Mouse (Mus musculus) adrenal gland, postnatal 36 days (tissue): ENCODE results near the gene Sidt1. TPM values are rescaled to one million over a fixed set of nuclear protein-coding genes. Genes with fewer than 3 reads are reported as not detected.
"Not testable (repeated sequence)": the region's sequence is repeated elsewhere in the genome, so short reads cannot be mapped to it uniquely, and the experiment has no call there.

Experiments used
- DNase-seq, 2 experiments: peaks; one replicate each; pipeline ENCODE4 v3.0.0; 2021; ENCODE audit warnings: mixed read lengths in 1 of 2
- total RNA-seq, 2 experiments: library from RNA; stranded (reverse); gene quantifications; 2 replicates each; pipeline ENCODE4 v1.2.3; 2021

Sidt1 gene
- total RNA-seq, 2 experiments from 2014 or later = 6.4 to 7.6 TPM

DNA sequence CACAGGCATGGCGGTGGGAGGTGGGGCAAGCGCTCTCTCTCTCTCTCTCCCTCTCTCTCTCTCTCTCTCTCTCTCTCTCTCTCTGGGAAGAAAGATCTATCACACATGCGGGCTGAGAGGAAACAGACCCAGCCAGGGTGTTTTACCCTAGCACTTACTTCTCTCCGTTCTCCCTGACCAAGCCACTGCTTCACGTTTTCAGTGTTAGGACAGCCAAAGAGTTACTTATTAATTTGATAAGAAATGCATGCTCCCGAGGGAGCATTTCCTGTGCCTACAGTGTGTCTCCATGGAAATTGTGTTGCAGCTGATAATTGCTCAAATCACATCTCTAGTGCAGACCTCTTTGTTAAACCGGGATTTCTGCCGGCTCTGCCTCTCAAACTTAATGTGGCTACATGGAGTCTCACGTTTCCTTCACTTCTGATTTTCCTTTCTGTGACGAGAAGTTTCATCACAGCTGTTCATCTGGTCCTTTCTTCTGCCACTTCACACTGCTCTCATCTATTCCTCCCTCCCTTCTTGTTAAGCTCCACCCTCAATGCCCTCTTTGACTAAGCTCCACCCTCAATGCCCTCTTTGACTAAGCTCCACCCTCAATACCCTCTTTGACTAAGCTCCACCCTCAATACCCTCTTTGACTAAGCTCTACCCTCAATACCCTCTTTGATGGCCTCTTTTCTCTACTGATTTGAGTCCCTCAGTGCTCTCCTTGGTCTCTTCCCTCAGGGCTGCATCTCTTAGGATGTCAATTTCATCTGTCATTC, 30.7 kb downstream of the Sidt1 start:
- no peak for DNase-seq

DNA sequence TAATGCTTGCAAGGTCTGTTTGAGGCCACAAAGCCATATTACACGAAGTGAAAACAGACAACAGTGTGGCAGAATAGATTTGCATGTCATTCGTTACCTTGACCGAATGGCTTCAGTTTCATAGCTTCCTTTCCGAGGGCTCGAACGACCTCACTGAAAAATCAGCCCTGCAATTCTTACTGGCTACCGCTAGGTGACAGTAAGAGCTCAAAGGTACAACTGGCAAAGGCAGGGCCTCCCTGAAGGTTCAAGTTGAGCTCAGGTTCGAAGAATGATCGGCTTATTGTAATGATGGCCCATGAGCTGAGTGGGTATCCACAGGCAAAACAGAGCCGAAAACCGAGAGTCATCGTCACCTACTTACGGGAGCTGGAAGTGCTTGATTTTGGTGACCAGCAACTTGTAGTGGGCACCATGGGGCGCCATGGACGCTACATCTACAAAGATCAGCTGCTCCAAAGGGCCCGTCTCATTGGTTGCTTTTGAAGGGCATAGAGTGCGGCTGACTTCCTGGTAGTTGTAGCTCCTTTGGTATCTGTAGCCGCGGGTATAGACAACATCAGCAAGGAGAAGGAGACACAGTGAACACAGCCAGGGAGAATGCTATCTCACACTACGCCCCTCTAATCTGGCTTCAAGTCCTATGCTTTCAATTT, 33.4 kb downstream of the Sidt1 start:
- no peak for DNase-seq

DNA sequence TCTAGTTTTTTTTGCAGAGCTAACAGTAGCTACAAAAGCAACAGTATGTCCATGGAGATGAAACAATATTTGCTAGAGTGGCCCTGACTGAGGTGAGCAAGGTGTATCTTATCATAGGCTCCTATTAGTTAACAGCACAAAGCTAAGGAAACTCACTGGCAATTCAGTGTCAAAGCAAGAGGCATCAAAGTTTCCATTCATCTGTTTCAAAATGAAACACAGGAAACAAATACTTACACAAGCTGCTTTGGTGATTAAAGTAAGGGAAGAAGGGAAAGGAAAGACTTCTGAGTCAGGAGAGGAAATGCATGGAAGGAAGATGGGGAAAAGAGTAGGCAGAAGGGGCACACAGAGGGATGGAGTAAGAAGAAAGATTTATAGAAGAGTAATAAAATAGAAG, 39.0 kb downstream of the Sidt1 start:
- no peak for DNase-seq

DNA sequence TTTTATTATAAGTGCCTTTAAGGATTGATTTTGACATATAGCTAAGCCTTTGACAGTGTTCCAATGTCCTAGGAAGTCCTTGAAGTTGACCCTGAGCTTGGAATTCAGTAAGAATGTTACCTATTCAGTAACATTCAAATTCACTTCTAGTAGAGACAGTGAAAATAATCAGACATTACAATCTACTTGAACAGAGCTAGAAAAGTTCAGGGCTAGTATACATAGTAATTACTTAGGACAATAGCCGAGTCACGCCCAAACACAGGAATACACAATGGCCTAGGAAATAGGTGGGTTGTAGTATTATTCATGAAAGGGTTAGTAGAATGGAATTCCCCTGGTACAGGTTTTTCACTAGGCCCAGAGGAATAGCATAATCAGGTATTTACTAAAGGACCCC, 40.3 kb downstream of the Sidt1 start:
- not testable (repeated sequence) for DNase-seq

DNA sequence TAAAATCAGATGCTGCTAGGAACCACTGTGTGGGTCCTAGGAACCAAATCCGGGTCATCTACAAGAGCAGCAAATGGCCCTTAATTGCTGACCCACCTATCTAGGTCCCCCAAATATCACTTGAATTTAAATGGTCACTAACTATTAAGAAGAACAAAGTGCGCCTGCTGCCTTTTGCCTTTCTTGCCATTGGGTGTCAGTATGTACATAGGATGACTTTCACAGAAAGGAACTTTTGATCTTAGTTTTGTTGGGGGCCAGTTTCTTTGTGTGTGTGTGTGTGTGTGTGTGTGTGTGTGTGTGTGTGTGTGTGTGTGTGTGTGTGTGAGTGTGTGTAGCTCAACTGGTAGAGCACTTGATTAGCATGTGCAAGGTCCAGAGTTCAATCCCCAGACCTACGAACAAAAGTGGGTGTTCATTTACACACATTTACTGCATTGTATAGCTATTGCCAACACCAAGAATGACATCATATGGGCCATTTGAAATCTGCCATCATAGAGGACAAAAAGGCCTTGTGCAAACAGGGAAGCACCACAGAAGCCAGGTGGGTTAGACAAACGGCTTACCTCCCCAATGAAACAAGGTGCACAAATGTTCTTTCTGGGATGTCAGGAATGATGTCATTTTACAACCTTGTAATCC, 43.9 kb downstream of the Sidt1 start:
- DNase-seq = no peak

DNA sequence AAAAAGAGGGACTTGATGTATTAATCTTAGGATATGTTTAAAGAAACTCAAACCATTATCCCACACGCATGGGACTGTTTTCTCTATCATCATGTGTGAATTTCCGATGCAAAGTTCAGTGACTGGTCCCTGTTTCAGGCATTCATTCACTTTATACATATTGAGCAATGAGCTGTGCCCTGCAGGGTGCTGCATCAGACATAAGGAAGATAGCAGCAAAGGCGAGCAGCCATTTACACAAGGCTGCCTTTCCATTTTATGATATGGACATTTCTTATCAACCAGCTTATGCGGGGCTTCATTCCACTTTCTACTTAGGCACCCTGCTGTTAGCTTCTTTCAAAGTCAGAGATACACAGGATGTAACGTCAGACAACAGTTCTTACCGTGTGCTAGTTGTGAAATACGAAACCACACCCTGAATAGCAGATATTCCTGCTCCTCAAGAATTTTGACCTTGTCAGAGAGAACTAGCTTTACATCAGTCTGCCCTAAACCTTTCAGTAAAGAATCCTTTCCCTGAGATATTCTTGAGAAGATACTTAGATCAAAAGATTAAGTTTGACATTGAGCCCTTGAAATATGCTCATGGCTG, 45.5 kb downstream of the Sidt1 start:
- no peak for DNase-seq

DNA sequence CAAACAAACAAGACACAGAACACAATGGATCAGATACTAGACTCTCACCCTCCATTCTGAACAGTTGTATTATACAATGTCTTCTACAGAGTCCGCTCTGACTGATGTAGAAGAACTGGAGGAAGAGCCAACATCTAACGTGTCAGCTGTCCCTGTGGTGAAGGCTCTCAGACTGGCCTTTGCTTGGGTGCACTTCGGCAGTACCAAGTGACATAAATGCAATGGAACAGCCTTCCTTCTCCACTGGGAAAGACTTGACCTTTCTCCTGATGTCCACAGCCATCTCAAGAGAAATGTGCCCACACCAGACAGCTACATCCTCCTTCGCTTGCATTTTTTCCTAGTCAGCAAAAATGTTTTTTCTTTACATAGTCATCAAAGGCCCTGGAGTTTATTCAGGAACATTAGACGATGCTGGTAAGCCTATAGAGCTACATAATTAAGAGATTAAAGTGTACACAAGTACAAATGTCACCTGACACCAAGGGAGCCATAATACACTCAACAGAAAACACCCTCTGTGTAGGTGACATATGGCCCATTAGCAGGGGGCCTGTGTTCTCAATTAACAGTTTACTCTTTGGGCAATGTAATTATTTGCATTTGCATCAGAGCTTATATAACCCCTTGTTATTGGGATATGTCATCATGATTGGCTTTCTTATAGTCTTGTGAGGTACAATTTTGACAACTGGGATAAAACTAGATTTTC, 50.2 kb downstream of the Sidt1 start:
- no peak for DNase-seq

DNA sequence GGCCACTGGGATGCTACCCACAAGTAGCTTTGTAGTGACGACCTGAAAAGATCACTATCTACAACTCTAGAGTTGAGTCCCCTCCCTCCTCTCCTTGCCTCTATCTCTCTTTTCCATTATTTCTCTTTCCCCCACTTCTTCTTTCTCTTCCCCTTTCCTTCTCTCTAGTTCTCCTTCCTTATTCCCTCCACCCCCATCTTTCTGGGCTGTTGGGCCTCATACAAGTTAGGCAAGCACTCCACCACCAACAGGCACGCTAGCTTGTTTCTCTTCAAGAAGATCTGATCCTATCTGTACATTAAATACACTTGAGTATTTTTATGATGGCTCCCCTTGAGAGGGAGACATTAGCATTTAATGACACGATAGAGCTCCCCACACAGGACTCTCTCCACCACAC, 51.0 kb downstream of the Sidt1 start:
- DNase-seq = no peak

DNA sequence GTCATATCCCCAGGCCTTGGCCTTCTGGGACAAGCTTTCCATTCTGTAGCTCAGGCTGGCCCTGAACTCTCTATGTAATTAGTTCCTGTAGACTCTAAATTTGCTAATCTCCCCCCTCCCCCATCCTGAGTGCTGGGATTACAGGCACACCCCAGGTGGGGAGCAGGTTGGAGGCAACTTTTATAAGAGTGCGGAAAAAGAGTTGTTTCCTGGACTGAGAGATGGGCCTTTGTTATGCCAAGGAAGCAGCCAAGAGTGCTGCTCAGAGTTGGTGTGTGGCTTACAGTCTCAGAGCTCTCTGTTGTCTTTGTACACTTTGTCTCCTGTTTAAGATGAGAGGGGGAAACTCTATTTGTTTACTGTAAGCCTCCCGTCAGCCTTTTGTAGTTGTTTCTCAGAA, 52.2 kb downstream of the Sidt1 start:
- DNase-seq = no peak

DNA sequence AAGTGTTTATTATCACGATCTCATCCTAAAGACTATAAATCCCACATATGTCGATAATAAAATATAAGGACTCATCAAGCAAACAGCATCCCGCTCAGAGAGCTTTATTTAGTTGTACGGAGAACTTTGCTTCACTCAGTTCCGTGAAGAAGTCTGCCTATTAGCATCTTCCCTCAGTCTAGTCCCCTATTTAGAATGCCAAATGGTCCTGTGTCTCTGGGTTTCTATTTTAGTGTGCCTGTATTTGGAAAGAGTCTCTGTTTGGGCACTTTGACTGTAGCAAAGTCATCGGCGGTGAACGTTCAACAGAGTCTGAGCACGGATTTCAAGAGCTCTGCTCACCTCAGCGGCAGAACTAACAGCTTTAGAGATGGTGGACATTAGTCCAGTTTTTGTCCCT, 55.8 kb downstream of the Sidt1 start:
- no peak for DNase-seq

DNA sequence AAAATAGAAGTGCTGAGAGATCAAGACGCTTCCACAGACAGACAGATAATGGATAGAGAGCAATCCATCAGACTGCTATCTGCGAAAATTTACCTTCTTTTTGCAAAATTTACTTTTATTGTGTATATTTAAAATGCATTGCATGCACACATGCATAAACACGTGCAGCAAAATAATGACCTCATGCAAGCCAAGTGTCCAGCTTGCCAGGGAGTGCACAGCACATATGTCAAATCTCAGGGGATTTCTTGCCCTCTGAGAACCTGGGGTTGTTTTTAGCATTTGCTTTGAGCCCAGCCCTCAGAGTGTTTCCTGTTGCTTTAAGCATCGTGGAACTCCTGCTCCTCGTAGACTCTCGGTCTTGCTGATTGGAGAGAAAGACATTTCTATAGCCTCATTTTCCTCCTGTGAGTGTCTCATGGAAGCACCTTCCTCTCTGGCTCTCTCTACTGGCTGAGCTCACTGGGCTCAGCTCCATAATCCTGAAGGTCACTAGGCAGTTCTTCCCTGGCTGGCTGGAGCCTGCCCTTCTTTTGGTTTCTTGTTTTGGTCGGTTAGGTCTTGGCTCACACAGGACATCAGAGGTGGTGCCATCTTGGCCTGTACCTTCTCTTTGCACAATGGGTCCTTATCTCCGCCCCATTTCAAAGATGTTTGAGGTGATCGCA, 61.5 kb downstream of the Sidt1 start:
- peak; percentile 66 to 68 for DNase-seq

DNA sequence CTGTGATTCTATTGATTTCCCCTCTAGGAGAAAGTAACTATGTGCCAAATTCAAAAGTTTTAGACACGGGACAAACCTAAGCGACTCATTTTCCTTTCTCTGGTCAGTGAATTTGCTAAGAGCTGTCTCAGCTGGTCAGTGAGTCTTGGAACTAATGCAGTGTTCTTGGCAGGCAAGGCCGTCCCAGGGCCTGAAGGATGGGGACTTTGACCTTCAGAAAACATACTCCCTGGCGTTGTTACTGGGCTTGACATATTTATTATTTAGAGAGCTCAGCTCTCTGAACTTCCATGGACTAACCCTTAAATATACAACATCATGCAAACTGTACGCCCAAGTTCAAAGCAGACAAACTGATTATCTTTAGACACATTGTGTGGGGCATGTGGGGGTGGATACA, 62.4 kb downstream of the Sidt1 start:
- DNase-seq = peak; percentile 62 to 70

DNA sequence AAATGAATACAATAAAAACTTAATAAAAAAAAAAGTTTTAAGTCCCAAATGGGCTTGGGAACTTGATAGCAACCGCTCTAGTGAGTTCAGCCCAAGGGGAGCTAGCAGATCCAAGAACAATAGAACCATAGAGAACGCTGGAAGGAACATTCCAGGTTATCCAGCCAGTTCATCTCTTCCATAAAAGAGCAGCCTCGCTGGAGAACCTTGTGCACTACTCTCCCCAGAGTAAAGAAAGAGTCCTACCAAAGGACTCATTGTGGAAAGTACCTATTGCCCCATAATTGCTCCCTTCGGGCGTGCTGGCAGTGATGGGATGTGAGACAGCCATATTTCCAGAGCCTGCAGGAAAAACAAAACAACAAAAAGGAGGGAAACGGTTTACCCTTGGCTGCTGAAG, 63.4 kb downstream of the Sidt1 start:
- no peak for DNase-seq

DNA sequence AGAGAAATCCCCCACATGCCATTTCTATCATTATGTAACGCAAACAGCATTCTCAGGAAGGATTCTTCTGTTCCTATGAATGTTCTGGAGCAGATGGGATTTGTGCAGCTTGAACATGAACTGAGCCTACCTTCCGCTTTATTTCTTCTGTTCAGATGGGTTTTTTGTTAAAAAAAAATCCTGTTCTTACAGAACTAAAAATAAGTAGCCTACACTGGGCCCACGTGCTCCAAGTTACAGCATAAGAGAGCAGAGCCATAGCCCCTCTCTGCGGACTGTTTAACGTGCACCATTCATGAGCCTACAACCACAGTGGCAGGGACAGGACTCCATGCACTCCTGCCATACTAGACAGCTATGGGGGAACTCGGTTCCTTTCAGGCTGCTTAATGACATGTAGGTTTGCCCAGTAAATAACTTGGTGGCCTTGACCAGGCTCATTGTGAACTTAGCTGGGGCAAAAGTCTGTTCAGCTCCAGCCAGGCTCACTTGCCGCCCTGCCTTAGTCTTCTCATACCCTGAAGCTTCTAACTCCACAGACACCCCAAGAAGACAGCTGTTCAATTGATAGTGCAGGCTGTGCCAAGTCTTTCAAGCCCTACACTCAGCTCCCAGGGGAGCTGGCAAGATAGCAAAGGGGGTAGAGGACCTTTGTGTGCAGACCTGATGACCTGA, 64.3 kb downstream of the Sidt1 start:
- DNase-seq = peak; percentile 12 to 26

DNA sequence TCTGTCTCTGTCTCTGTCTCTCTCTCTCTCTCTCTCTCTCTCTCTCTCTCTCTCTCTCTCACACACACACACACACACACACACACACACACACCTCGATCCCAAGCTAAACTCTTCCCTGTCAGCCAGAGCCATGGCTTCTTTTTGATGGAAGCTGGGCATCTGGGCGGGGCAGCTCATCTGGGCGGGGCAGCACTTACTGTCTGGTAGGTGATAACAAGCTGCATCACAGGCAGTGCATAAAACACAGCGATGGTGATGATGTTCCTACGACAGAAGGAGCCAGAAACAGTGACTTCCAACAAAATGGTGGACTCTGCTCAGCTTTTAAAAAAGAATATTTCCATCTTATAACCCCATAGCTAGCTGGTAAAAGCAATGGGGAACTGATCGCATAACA, 67.4 kb downstream of the Sidt1 start:
- no peak for DNase-seq

DNA sequence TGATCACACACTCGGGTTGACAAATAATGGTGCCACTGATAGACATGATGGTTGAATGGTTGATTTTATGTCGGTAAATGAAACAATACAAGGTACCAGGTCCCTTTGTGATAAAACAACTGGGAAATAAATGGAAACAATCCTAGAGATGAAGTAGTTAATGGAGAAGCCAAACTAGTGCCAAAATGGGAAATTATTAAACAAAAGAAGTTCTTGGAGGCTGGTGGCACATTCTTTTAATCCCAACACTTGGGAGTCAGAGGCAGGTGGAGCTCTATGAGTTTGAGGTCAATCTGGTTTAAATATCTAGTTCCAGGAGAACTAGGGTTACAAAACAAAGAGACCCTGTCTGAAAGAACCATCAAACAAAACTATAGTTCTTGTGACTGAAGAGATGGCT, 68.1 kb downstream of the Sidt1 start:
- no peak for DNase-seq

DNA sequence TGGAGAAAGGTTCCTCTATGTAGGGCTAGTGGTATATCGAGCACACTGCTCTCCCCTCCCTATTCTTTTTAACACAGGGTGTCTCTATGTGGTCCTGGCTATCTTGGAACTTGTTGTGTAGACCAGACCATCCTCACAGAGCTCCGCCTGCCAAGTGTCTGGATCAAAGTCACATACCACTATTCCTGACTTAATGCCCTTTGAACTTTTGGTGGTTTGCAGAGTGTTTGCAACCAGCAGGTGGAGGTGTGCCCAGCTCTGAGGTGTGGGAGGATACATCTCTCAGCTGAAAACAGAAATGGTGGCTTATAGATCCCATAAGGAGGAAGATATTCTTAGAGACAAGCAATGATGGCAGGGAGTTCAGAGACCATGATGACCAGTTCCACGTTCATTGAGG, 75.5 kb downstream of the Sidt1 start:
- no peak for DNase-seq

DNA sequence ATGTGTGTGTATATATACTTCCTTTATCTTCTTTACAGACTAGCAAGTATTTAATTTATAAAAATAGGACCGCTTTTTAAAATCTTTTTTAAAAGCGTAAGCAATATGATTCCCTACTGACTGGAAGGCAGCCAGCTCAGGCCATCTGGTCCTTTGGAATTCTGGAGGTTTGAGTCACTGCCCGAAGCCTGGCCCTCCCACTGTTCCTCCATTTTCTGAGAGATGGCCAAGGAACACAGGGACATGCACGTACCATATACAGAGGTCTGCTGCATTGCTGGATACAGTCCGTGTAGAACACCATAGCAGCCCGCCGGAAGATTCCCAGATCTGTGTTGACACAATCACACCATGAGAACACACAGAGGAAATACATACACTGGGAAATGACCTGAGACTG, 78.3 kb downstream of the Sidt1 start:
- peak in 1 of 2 experiments; percentile 30 for DNase-seq

DNA sequence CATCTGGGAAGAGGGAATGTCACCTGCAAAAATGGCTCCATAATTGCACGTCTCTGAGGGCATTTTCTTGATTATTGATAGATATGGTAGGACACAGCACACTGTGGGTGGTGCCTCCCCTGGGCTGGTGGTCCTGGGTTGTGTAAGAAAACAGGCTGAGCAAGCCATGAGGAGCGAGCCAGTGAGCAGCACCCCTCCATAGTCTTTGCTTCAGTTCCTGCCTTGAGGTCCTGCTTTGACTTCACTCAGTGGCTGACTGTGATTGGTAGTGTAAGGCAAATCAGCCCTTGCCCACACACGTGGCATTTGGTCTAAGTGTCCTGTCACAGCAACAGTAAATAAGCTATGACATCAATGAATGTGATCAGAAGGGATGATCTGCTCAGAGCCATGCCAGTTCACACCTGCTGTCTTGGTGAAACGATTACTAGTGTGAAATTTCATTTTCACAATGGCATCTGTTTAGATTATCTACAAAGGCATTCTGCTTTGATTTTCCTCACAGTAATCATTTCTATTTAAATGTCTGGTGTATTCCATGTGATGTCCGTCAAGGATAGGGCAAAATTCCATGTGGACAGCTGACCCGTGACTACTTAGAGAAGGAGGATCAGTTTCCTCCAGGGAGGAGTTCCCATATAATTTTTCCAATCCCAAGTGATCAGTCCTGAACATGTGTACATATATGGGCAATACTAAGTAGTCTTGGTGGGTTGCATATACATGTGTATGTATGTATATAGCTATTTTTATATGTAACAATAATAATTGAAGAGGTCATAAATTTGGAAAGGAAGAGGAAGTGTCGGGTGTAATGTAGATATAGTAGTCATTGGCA, 79.0 kb downstream of the Sidt1 start:
- no peak for DNase-seq

DNA sequence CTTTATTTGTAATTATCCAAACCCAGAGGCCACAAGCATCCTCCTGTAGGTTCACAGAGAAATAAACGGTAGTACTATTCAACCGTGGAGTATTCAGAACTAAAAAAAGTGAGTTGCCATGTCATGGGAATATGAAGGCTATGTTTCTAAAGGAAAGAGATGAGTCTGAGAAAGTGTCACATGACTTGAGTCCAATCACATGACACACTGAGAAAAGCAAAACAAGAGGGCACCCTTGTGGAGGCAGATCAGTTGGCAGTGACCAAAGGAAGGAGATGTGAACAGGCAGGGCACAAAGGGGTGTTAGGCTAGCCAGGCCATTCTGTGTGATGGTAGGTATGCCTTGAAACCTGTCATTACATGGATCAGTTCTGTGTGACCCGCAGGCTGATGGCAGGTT, 80.3 kb downstream of the Sidt1 start:
- DNase-seq = no peak
